Mouse (Mus musculus) thymus, adult 2 months (tissue): ENCODE measurements around the gene Patl2. TPM values are rescaled to one million over a fixed set of nuclear protein-coding genes. Genes with fewer than 3 reads are reported as not detected.

Experiments
- DNase-seq: peaks from one replicate; pipeline ENCODE4 v3.0.0; 2021
- H3K27ac ChIP-seq: fragments of 200-500 bp; 2 replicates; pipeline ENCODE4 v1.5.1; 2012; ENCODE audit warnings: low read length, control low read depth; ENCODE audit not compliant: control insufficient read depth, insufficient read depth
- H3K27me3 ChIP-seq: fragments of 200-500 bp; 2 replicates; pipeline ENCODE4 v1.6.1; 2012; ENCODE audit warnings: mild to moderate bottlenecking, low read length, moderate library complexity, mixed read lengths; ENCODE audit not compliant: control insufficient read depth, insufficient read depth
- H3K36me3 ChIP-seq: fragments of 200-500 bp; 2 replicates; pipeline ENCODE4 v1.6.1; 2012; ENCODE audit warnings: mild to moderate bottlenecking, low read length, moderate library complexity; ENCODE audit not compliant: control insufficient read depth, insufficient read depth
- H3K4me1 ChIP-seq: fragments of 200-500 bp; replicated peaks from 2 replicates; pipeline ENCODE4 v1.6.1; 2012; ENCODE audit warnings: low read length; ENCODE audit not compliant: control insufficient read depth, insufficient read depth
- H3K4me3 ChIP-seq: fragments of 200-500 bp; 2 replicates; pipeline ENCODE4 v1.5.1; 2012; ENCODE audit warnings: mild to moderate bottlenecking, low read length, control low read depth, moderate library complexity; ENCODE audit not compliant: control insufficient read depth, insufficient read depth
- CTCF ChIP-seq: fragments of 200-500 bp; IDR thresholded peaks from 2 replicates; pipeline ENCODE4 v1.5.1; 2012; ENCODE audit warnings: mild to moderate bottlenecking, control low read depth, low read length, moderate library complexity, borderline replicate concordance; ENCODE audit not compliant: control insufficient read depth, poor library complexity, insufficient read depth; ENCODE audit errors: extremely low read depth
- POLR2A ChIP-seq: fragments of 200-500 bp; IDR thresholded peaks from 2 replicates; pipeline ENCODE4 v1.6.1; 2012; ENCODE audit warnings: mild to moderate bottlenecking, low read length, control low read depth, moderate library complexity; ENCODE audit not compliant: control insufficient read depth, poor library complexity, insufficient read depth; ENCODE audit errors: extremely low read depth
- WGBS: fragments of 180-500 bp; shearing (Covaris S2); methylation state at CpG from one replicate; pipeline ENCODE4 v1.1.7; 2018; 5-methylcytosine and 5-hydroxymethylcytosine counted together
- polyA plus RNA-seq: library from polyadenylated mRNA; depleted of rRNA; stranded (reverse); fragments of >200 nt; gene quantifications from 2 replicates; pipeline ENCODE4 v1.2.3, GENCODE M21; 2012

Patl2 gene
- polyA plus RNA-seq, 1 experiment, result 0.92 TPM

DNA sequence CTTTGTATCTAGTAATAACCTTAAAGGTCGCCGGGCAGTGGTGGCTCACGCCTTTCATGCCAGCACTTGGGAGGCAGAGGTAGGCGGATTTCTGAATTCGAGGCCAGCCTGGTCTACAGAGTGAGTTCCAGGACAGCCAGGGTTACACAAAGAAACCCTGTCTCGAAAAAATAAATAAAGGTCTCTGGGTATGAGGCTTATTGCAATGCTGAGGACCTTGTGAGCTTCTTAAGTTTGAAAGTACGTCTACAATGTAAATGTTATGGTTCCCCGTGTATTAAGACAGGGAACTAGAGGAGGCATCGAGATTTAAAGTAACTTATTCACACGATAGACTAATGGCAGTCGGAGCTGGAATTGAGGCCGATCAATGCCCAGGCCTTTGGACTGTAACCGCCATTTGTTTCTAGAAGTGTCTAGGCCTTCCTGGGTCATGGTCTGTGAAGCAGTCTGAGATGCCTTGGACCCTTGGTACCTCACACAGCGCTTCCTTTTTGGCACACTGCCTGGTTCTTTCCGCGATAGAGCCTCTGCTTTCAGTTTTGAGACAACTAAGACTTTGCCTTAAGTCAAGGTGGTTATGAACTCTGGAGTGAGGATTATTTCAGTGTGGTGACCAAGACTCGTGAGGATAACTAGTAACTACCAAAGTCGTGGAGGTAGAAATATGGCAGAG is 37.6 kb downstream of the Patl2 start:
- peak; percentile 69 for DNase-seq
- Histone ChIP-seq H3K36me3 (peaks cover 21% of the 10 kb centered on the region), H3K4me3 (peak overlapping the region; percentile 99), H3K4me1 (peaks cover 13% of the 10 kb centered on the region), H3K27ac (peak overlapping the region; percentile 75), H3K27me3 (no peaks in the 10 kb centered on the region)
- WGBS, result under 1% methylated on average over 18 of the region's 18 CpGs
- TF ChIP-seq POLR2A (no peak), CTCF (no peak)

DNA sequence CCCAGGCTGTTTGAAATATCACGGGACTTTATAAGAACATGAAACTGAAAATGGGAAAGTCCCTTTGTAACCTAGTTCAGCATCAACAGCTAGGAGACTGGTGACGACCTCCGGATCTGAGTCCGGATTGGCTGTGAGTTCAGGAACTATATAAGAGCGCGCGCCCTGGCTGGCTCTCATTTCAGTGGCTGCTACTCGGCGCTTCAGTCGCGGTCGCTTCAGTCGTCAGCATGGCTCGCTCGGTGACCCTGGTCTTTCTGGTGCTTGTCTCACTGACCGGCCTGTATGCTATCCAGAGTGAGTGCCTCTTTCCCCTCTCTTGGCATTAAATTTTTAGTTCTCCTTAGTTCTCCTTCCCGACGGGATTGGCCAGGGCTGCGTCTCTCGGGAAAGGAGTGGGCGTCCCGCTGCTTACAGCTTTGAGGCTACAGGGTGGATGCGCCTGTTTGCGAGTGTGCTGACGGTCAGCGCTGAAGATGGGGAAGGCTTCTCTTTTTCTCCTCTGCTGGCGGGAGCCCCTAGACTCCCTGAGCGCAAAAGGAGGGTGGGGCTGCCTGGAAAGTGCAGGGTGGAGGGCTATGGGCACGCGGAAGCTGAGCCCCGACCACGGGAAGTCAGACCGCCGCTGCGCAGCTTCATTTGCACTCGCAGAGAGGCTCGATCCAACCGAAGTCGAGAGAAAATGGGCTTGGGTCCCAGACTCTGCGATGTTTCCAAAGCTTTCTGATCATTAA is 38.3 kb downstream of the Patl2 start, which contains the start of gene B2m:
Gene B2m (plus strand): TSS at position 179 of the 734 bp plus-strand sequence.
- peak within 1 kb of the TSS; percentile 75 for H3K27ac ChIP-seq
- TF ChIP-seq POLR2A (peak; percentile 98), CTCF (0 out of 2 replicates have a peak, but pooled peaks have one; percentile 13)
- peak within 1 kb of the TSS; percentile 99 for H3K4me3 ChIP-seq
- no peaks in the 10 kb centered on the region for H3K27me3 ChIP-seq
- WGBS, result under 1% methylated on average over 40 of the region's 40 CpGs
- peaks cover 13% of the 10 kb centered on the region for H3K4me1 ChIP-seq
- peak; percentile 91 for DNase-seq
- peaks cover 14% of the 10 kb centered on the region for H3K36me3 ChIP-seq

DNA sequence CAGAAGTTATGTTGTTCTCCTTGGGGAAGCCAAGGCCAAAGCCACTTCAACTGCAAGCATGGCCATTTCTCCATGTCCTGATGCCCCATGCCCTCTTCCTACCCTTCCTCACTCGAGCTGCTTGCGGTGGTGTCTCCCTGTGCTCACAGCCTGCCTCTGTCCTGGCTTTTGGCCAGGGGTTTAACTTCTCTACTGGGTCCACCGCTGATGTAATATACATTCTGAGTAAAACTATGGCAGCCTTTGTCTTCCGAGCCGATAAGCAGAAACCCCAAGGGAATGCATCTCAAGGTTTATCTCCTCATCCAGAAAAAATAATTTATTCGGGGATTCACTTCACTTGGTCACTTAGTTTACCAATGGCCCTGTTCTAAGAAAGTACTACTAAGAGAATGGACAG is 39.3 kb downstream of the Patl2 start:
- TF ChIP-seq CTCF (no peak), POLR2A (no peak)
- Histone ChIP-seq H3K27me3 (no peaks in the 10 kb centered on the region), H3K36me3 (peaks cover 7% of the 10 kb centered on the region), H3K4me1 (peaks cover 13% of the 10 kb centered on the region), H3K27ac (peak overlapping the region; percentile 8; the same call in 1 of the 2 replicates), H3K4me3 (no peak overlapping the region)
- no peak for DNase-seq
- 53% methylated on average over 6 of the region's 6 CpGs for WGBS

DNA sequence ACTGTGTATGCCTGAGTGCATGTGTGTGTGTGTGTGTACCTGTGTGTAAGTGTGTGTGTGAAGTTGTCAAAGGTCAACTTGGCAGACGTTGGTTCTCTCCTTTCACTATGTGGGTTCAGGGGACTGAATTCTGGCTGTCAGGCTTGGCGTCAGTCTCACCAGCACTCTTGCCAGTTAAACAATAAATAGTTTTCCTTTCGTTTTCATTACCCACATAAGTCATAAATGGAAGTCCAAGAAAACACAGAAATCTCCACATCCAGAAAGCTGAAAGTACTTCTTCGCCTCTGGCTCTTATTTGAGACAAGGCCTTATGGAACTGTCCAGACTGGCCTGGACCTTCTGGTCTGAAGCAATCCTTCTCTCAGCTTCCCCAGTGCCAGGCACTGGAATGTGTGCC is 40.2 kb downstream of the Patl2 start:
- H3K27me3 ChIP-seq, result no peaks in the 10 kb centered on the region
- no peak overlapping the region for H3K4me3 ChIP-seq
- peaks cover 13% of the 10 kb centered on the region for H3K4me1 ChIP-seq
- TF ChIP-seq CTCF (no peak), POLR2A (no peak)
- 18% methylated on average over 4 of the region's 4 CpGs for WGBS
- no peak for DNase-seq
- no peak overlapping the region for H3K27ac ChIP-seq
- H3K36me3 ChIP-seq, result no peaks in the 10 kb centered on the region

DNA sequence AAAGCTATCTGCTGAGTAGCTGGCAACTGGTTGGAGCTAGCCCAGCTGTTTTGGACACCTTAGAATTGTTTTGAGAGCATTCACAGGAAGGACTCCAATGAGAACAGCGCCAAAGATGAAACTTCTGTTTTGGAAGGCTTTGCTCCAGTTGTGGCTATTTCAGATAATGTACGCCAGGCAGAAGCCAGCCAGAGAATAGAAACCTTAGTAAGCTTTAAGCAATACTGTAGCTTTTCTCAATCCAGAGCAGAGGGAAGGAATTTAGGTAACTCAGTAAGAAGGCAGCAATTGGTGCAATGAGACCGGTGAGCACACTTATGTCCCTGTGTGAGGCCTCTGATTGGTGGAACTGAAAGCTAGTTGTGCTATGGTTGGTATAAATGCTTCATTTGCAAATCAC is 42.9 kb downstream of the Patl2 start:
- TF ChIP-seq CTCF, result no peak
- TF ChIP-seq POLR2A, result no peak
- H3K36me3 ChIP-seq, result no peaks in the 10 kb centered on the region
- peaks cover 3% of the 10 kb centered on the region for H3K4me1 ChIP-seq
- 96% methylated on average over 3 of the region's 3 CpGs for WGBS
- no peak overlapping the region for H3K4me3 ChIP-seq
- no peaks in the 10 kb centered on the region for H3K27me3 ChIP-seq
- H3K27ac ChIP-seq, result no peak overlapping the region
- DNase-seq, result no peak

DNA sequence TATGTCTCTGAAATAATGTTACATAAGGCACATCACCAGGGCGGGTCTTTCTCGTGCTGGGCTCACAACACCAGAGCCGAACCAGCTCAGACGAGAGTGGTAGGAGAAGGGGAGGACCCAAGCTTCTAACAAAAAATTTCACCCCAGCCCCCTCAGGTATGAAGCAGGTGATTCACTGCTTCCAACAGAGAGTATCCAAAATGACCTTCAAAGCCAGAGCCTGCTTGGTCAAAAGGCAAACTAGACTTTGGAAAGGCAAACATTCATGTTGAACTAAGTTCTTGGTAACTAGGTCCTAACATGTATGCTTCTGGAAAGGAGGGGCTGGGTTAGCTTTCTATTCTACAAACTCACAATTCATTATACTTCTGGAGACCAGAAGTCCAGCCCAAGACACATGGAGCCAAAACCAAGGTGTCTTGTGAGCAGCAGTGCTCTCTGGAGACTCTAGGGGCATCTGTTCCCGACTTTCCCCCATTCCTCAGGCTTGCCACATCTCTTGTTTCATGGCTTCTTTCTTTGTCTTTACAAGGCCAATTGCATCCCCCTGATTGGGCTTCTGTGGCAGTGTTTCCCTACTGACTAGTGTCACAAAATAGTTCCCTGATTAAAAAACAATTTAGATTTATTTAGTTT is 44.5 kb downstream of the Patl2 start:
- no peak overlapping the region for H3K27ac ChIP-seq
- H3K4me3 ChIP-seq, result no peak overlapping the region
- no peaks in the 10 kb centered on the region for H3K27me3 ChIP-seq
- TF ChIP-seq CTCF (no peak), POLR2A (no peak)
- H3K4me1 ChIP-seq, result no peaks in the 10 kb centered on the region
- DNase-seq, result no peak
- 81% methylated on average over 5 of the region's 5 CpGs for WGBS
- no peaks in the 10 kb centered on the region for H3K36me3 ChIP-seq
